Mouse (Mus musculus): ENCODE data around the gene Rgs13. TPM values are rescaled to one million over a fixed set of nuclear protein-coding genes. Genes with fewer than 3 reads are reported as not detected.

The Rgs13 gene
- total RNA-seq (2023), result 0.77 to 1.6 TPM (median 1.1 TPM) in 4 replicates

DNA sequence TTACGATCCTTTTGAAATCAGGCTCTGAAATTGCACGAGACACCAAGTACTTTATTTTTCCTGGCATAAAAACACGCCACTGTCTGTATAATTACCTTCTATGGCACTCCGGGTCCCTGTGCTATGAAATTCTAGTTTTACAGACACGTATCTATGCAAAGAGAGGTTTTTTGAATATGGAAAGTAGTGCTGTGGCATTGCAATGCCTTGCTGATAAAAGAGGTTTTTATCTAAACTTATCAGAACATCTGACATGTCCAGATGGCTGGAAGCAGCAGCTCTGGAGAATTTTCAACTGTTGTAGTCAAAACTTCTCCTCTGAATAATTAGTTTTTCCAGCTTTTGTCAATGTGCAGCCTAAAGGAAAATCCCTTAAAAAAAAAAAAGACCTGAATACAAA lies at the start of gene Rgs13:
Gene Rgs13, minus strand, starts transcription at position 207 of the 400 bp plus-strand sequence.

Other genes starting within 250 kb of the Rgs13 start
- 731 to 875 TPM (median 790 TPM) in 4 replicates for gene Rgs2, start 173.2 kb downstream of the Rgs13 start, total RNA-seq (2023)
- 268 to 318 TPM (median 274 TPM) in 4 replicates for gene Rgs1, start 71.9 kb upstream of the Rgs13 start, total RNA-seq (2023)